Mouse (Mus musculus) spleen, adult 2 months (tissue): ENCODE results near the gene Snx3.

ENCODE experiments used
- CTCF ChIP-seq: fragments of 200-500 bp; IDR thresholded peaks from 2 replicates; pipeline ENCODE4 v1.5.1; 2011; ENCODE audit warnings: mild to moderate bottlenecking, inconsistent platforms; ENCODE audit not compliant: insufficient read depth, insufficient read length, insufficient replicate concordance; ENCODE audit errors: extremely low read depth
- POLR2A ChIP-seq: fragments of 200-500 bp; IDR thresholded peaks from 2 replicates; pipeline ENCODE4 v1.6.1; 2011; ENCODE audit warnings: low read depth, low read length, inconsistent platforms

DNA sequence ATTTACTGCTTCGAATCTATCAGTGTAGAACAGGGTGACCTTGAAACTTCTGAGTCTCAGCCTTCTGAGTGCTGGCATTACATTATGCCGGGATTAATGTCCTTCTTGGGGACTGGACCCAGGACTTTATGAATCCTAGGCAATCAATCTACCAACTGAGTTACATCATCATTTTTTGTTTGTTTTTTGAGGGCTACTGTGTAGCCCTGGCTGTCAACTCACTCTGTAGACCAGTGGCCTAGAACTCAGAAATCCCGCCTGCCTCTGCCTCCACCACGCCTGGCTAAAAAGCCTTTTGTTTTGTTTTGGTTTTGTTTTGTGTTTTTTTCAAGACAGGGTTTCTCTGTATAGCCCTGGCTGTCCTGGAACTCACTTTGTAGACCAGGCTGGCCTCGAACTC is 669 bp upstream of the Snx3 start:
- no peak for TF ChIP-seq CTCF
- TF ChIP-seq POLR2A: no peak
